Mouse (Mus musculus): ENCODE data around the gene Lpcat2. TPM values are rescaled to one million over a fixed set of nuclear protein-coding genes. Genes with fewer than 3 reads are reported as not detected.
A peak's percentile ranks its signal among the peaks of the same experiment; 100 is the strongest.

Lpcat2 gene
- polyA plus RNA-seq, 1 experiment from 2014 or later, result 7.3 TPM

DNA sequence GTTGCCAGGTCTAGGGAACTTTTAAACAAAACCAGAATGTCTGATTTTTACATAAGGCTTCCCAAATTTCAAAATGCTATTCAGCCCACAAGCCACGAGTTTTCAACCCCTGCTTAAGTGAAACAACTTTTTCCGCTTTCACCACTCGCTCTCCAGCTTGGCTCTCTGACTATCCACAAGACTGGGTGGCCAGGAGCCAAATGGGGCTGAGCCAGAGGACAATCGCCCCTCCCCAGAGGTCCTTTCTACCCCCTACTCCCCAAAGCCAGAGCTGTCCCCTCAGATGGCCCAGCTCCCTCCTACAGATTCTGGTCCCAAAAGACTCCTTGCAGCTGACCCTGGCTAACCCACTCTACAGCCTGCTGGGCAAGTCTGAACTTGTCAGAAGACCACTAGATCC, 29.1 kb upstream of the Lpcat2 start:
- Histone ChIP-seq H3K4me2 (replicated peaks; ENCODE audit: low read depth) (no peak overlapping the region), H3K27ac (ENCODE audit: low read depth, low read length) (no peak overlapping the region), H3K36me3 (ENCODE audit: control insufficient read depth, insufficient read depth) (no peaks in the 10 kb centered on the region), H3K27me3 (replicated peaks; ENCODE audit: control insufficient read depth, insufficient read depth, low read length) (no peaks in the 10 kb centered on the region), H3K4me1 (replicated peaks; ENCODE audit: control insufficient read depth, insufficient read depth, low read length) (no peaks in the 10 kb centered on the region), H3K9ac (ENCODE audit: low read depth, low read length) (no peak overlapping the region), H3K4me3 (ENCODE audit: low read depth, low read length) (no peak overlapping the region), H3K9me3 (ENCODE audit: control insufficient read depth) (no peaks in the 10 kb centered on the region)
- ATAC-seq, result no peak
- 55% methylated on average over 4 of the region's 4 CpGs for WGBS
- no peak for TF ChIP-seq CTCF (IDR thresholded peaks at IDR 0.05; ENCODE audit: low read depth)

DNA sequence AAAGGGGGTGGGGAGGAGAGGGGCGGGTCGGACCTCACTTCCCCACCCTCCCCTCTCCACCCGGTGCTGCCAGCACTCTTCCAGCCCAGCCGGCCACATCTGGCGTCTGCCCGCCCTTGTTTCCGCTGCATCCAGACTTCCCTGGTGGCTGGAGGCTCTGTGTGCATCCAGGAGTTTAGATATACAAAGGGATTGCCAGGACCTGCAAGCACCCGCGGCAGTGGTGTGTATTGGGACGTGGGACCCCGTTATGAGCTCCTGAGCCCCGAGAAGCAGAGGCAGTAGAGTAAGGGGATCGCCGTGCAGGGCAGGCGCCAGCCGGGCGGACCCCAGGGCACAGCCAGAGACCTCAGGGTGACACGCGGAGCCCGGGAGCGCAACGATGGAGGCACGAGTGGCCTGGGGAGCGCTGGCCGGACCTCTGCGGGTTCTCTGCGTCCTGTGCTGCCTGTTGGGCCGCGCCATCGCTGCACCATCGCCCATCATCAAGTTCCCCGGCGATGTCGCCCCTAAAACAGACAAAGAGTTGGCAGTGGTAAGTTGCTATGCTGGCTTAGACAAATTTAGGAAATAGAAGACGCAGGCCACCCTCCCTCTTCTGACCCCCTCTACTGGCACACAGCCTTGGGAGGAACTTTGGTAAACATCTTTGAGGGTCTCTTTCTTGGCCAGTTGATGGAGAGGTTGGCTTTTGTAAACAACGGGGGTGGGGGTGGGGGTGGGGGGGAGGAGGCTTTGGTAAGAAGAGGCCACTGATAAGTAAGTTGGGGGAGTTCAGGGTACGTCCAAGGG, 27.7 kb upstream of the Lpcat2 start, which contains the start of gene Mmp2:
Gene Mmp2, plus strand, starts transcription at position 49 of the 792 bp plus-strand sequence.
- H3K4me2 ChIP-seq (replicated peaks; ENCODE audit: low read depth), result peak within 1 kb of the TSS; percentile 60
- H3K27ac ChIP-seq (ENCODE audit: low read depth, low read length), result peak within 1 kb of the TSS; percentile 78
- peak within 1 kb of the TSS; percentile 53 for H3K9ac ChIP-seq (ENCODE audit: low read depth, low read length)
- H3K36me3 ChIP-seq (ENCODE audit: control insufficient read depth, insufficient read depth), result no peaks in the 10 kb centered on the region
- ATAC-seq, result no peak
- H3K4me1 ChIP-seq (replicated peaks; ENCODE audit: control insufficient read depth, insufficient read depth, low read length), result no peaks in the 10 kb centered on the region
- TF ChIP-seq CTCF (IDR thresholded peaks at IDR 0.05; ENCODE audit: low read depth), result peak; percentile 26
- peak within 1 kb of the TSS; percentile 38 for H3K4me3 ChIP-seq (ENCODE audit: low read depth, low read length)
- no peaks in the 10 kb centered on the region for H3K9me3 ChIP-seq (ENCODE audit: control insufficient read depth)
- H3K27me3 ChIP-seq (replicated peaks; ENCODE audit: control insufficient read depth, insufficient read depth, low read length), result no peaks in the 10 kb centered on the region
- 3% methylated on average over 37 of the region's 37 CpGs for WGBS

DNA sequence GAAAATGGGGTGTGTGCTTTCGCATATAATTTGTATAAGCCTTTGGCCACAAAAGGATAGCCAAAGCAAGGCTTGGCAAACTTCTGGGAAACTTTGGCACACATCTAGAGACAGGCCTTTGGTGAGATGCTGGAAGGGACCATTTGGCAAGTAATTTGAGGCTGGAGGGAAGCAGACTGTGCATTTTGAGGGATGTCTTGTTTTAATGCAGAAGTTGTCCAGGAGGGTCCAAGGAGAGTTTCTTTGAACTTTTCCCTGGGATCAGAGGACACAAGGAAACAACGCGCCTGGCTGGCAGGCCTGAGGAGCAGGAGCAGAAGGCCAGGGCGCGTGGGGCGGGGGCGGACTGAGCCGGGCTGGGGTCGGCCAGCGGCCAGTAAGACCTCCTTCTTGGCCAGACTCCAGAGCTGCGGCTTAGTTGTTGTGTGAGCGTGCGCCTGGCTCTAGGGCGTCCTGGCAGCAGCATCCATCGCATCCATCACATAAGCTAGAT, 26.8 kb upstream of the Lpcat2 start:
- Histone ChIP-seq H3K4me2 (replicated peaks; ENCODE audit: low read depth) (peak overlapping the region; percentile 60), H3K9ac (ENCODE audit: low read depth, low read length) (no peak overlapping the region), H3K27me3 (replicated peaks; ENCODE audit: control insufficient read depth, insufficient read depth, low read length) (no peaks in the 10 kb centered on the region), H3K4me3 (ENCODE audit: low read depth, low read length) (peak overlapping the region; percentile 38), H3K4me1 (replicated peaks; ENCODE audit: control insufficient read depth, insufficient read depth, low read length) (no peaks in the 10 kb centered on the region), H3K9me3 (ENCODE audit: control insufficient read depth) (no peaks in the 10 kb centered on the region), H3K36me3 (ENCODE audit: control insufficient read depth, insufficient read depth) (no peaks in the 10 kb centered on the region), H3K27ac (ENCODE audit: low read depth, low read length) (peak overlapping the region; percentile 78; the same call in 1 of the 2 replicates)
- ATAC-seq, result no peak
- no peak for TF ChIP-seq CTCF (IDR thresholded peaks at IDR 0.05; ENCODE audit: low read depth)
- 47% methylated on average over 15 of the region's 15 CpGs for WGBS

DNA sequence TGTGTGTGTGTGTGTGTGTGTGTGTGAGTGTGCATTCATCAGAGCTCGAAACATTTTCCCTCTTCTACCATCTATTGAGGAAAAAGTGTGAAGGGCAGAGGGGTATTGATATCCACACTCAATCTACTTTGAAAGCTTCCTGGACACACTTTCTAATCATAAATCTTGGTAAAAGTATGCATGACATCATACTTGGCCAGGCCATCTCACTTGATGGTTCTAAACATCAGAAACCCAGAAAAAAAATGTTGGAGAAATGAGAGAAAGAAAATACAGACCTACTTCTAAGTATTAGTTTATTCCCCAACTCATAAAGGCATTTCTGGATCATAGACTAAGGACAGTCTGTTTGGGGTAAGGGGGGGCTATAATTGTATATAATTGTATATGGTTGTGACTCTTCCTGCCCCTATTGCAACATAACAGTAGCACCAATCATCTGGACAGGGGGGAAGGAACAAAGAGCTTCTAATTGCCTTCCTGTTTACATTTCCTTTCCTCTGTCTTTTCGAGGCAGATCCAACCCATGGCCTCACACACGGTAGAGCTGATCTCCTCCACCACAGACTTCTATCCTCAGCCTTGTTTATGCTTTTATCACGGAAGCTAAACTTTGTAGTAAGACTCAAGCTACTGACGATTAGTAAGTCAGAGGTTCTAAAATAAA, 20.9 kb upstream of the Lpcat2 start:
- 42% methylated on average over 5 of the region's 5 CpGs for WGBS
- no peak overlapping the region for H3K4me2 ChIP-seq (replicated peaks; ENCODE audit: low read depth)
- TF ChIP-seq CTCF (IDR thresholded peaks at IDR 0.05; ENCODE audit: low read depth), result no peak
- H3K4me1 ChIP-seq (replicated peaks; ENCODE audit: control insufficient read depth, insufficient read depth, low read length), result no peaks in the 10 kb centered on the region
- no peaks in the 10 kb centered on the region for H3K9me3 ChIP-seq (ENCODE audit: control insufficient read depth)
- no peaks in the 10 kb centered on the region; the same call in 1 of the 2 replicates for H3K36me3 ChIP-seq (ENCODE audit: control insufficient read depth, insufficient read depth)
- no peak for ATAC-seq
- no peak overlapping the region for H3K4me3 ChIP-seq (ENCODE audit: low read depth, low read length)
- H3K9ac ChIP-seq (ENCODE audit: low read depth, low read length), result no peak overlapping the region
- no peak overlapping the region for H3K27ac ChIP-seq (ENCODE audit: low read depth, low read length)
- H3K27me3 ChIP-seq (replicated peaks; ENCODE audit: control insufficient read depth, insufficient read depth, low read length), result no peaks in the 10 kb centered on the region

DNA sequence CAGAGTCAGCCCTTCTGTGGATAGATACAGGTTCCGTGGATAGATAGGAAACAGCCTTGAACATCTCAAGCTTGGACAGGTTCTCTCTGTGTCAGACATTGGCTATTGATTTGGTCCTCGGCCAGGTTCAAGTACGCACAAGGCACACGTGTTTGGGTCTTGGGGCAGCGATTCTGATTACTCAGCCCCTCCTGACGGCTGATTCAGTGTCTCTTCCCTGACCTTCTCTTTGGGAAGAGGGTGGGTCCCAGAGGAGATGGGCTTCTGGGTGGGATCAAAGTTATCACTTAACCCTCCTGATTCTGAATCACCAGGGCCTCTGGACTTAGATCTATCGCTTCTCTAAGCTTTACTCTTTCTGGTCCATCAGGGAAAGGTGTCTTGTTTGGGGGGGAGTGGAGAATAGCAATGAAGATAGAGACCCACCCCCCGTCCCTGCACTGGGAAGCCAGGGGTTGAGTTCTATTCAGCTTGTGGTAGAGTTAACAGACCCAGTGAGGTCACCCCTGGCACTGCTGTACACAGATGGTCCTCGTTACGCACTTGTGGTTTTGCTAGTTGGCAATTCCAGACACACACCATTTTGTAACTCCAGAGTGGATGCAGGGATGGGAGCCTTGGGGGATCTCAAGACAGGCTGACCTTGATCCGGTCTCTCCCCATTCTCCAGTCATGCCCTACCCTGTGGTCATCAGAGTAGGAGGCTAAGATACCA, 20.2 kb upstream of the Lpcat2 start:
- no peak for ATAC-seq
- H3K27ac ChIP-seq (ENCODE audit: low read depth, low read length), result no peak overlapping the region
- WGBS, result 71% methylated on average over 11 of the region's 11 CpGs

DNA sequence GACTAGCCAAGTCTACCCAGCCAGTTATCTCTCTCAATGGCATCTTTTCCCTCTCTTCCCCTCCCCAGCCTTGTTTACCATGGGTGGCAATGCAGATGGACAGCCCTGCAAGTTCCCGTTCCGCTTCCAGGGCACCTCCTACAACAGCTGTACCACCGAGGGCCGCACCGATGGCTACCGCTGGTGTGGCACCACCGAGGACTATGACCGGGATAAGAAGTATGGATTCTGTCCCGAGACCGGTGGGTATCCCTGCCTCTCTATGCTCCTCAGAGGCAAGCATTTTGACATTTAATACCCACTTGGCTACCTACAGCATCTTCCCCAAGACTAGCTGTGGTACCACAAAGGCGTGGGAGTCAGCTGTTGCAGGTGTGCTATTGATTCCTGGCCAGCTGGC, 19.2 kb upstream of the Lpcat2 start:
- Histone ChIP-seq H3K27me3 (replicated peaks; ENCODE audit: control insufficient read depth, insufficient read depth, low read length) (no peaks in the 10 kb centered on the region), H3K4me2 (replicated peaks; ENCODE audit: low read depth) (no peak overlapping the region), H3K4me1 (replicated peaks; ENCODE audit: control insufficient read depth, insufficient read depth, low read length) (no peaks in the 10 kb centered on the region), H3K4me3 (ENCODE audit: low read depth, low read length) (no peak overlapping the region), H3K36me3 (ENCODE audit: control insufficient read depth, insufficient read depth) (no peaks in the 10 kb centered on the region; the same call in 1 of the 2 replicates), H3K27ac (ENCODE audit: low read depth, low read length) (no peak overlapping the region), H3K9me3 (ENCODE audit: control insufficient read depth) (no peaks in the 10 kb centered on the region), H3K9ac (ENCODE audit: low read depth, low read length) (no peak overlapping the region)
- no peak for TF ChIP-seq CTCF (IDR thresholded peaks at IDR 0.05; ENCODE audit: low read depth)
- WGBS, result 93% methylated on average over 11 of the region's 11 CpGs
- ATAC-seq, result no peak

More for the DNA sequence above, 20.2 kb upstream of the Lpcat2 start:
- H3K9me3 ChIP-seq (ENCODE audit: control insufficient read depth), result no peaks in the 10 kb centered on the region
- no peaks in the 10 kb centered on the region for H3K27me3 ChIP-seq (replicated peaks; ENCODE audit: control insufficient read depth, insufficient read depth, low read length)
- H3K36me3 ChIP-seq (ENCODE audit: control insufficient read depth, insufficient read depth), result no peaks in the 10 kb centered on the region; the same call in 1 of the 2 replicates
- H3K9ac ChIP-seq (ENCODE audit: low read depth, low read length), result no peak overlapping the region
- TF ChIP-seq CTCF (IDR thresholded peaks at IDR 0.05; ENCODE audit: low read depth), result no peak
- H3K4me3 ChIP-seq (ENCODE audit: low read depth, low read length), result no peak overlapping the region
- H3K4me2 ChIP-seq (replicated peaks; ENCODE audit: low read depth), result no peak overlapping the region
- no peaks in the 10 kb centered on the region for H3K4me1 ChIP-seq (replicated peaks; ENCODE audit: control insufficient read depth, insufficient read depth, low read length)

Data from intestine, postnatal 0 days (tissue).